Mouse (Mus musculus) neural tube, embryonic 12.5 days (tissue): ENCODE measurements around the gene Iqcf3. TPM values are rescaled to one million over a fixed set of nuclear protein-coding genes. Genes with fewer than 3 reads are reported as not detected.
"Not testable (repeated sequence)": the region's sequence is repeated elsewhere in the genome, so short reads cannot be mapped to it uniquely, and the experiment has no call there.

Source experiments
- ATAC-seq: fragments of 200-750 bp; cut with Nextera tagmentation; 2 replicates; pipeline ENCODE4 v1.8.0; 2017; ENCODE audit warnings: low read depth, mild to moderate bottlenecking, moderate TSS enrichment, moderate library complexity; ENCODE audit not compliant: low FRiP score
- H3K27ac ChIP-seq: fragments of 300-500 bp; sonication (generic); 2 replicates; pipeline ENCODE4 v1.5.1; 2016
- H3K27me3 ChIP-seq: fragments of 300-500 bp; sonication (generic); replicated peaks from 2 replicates; pipeline ENCODE4 v1.6.1; 2016; ENCODE audit warnings: mild to moderate bottlenecking
- H3K36me3 ChIP-seq: fragments of 300-500 bp; sonication (generic); 2 replicates; pipeline ENCODE4 v1.6.1; 2016; ENCODE audit warnings: mild to moderate bottlenecking
- H3K4me1 ChIP-seq: fragments of 300-500 bp; sonication (generic); 2 replicates; pipeline ENCODE4 v1.6.1; 2016
- H3K4me2 ChIP-seq: fragments of 300-500 bp; sonication (generic); replicated peaks from 2 replicates; pipeline ENCODE4 v1.6.1; 2016; ENCODE audit warnings: mild to moderate bottlenecking
- H3K4me3 ChIP-seq: fragments of 300-500 bp; sonication (generic); 2 replicates; pipeline ENCODE4 v1.5.1; 2016
- H3K9ac ChIP-seq: fragments of 300-500 bp; sonication (generic); 2 replicates; pipeline ENCODE4 v1.6.1; 2016; ENCODE audit warnings: mild to moderate bottlenecking
- H3K9me3 ChIP-seq: fragments of 300-500 bp; sonication (generic); 2 replicates; pipeline ENCODE4 v1.6.1; 2016; ENCODE audit warnings: mild to moderate bottlenecking
- WGBS: fragments of 180-500 bp; shearing (Covaris S2); methylation state at CpG from one replicate; pipeline ENCODE4 v1.1.7; 2016; 5-methylcytosine and 5-hydroxymethylcytosine counted together
- polyA plus RNA-seq: library from polyadenylated mRNA; unstranded; fragments of >200 nt; fragmentation: Nextera tagmentation; extraction: Ambion mirVana; gene quantifications from 2 replicates; pipeline ENCODE4 v1.2.1, GENCODE M21; 2016

Gene Iqcf3
- polyA plus RNA-seq = not detected in 2 replicates

DNA sequence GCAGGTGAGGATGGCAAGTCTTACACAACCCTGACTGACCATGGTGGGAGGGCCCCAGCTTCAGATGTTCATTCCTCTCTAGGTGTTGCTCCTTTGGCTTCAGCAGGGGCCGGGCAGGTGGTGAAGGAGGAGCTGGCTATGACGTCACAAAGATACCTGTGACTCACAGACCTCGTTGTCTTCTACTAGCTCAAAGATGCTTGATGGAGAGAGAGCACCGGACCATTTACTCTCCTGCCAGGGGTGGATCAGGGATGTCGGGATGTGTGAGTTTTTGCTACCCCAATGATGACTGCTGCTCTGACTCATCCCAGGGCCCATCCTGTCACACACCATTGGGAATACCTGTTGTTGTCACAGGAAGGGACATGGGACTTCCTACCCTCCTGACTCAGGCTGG, at the start of gene Iqcf3:
Gene Iqcf3 (minus strand): TSS at position 101 of the 400 bp plus-strand sequence.
- no peak within 1 kb of the TSS for H3K9ac ChIP-seq
- no peak for ATAC-seq
- no peaks in the 10 kb centered on the region for H3K9me3 ChIP-seq
- H3K4me3 ChIP-seq = no peak within 1 kb of the TSS
- WGBS = 88% methylated on average over 5 of the region's 5 CpGs
- no peaks in the 10 kb centered on the region for H3K27me3 ChIP-seq
- H3K4me1 ChIP-seq = no peaks in the 10 kb centered on the region
- no peak within 1 kb of the TSS for H3K27ac ChIP-seq
- no peaks in the 10 kb centered on the region for H3K36me3 ChIP-seq
- H3K4me2 ChIP-seq = no peak within 1 kb of the TSS

DNA sequence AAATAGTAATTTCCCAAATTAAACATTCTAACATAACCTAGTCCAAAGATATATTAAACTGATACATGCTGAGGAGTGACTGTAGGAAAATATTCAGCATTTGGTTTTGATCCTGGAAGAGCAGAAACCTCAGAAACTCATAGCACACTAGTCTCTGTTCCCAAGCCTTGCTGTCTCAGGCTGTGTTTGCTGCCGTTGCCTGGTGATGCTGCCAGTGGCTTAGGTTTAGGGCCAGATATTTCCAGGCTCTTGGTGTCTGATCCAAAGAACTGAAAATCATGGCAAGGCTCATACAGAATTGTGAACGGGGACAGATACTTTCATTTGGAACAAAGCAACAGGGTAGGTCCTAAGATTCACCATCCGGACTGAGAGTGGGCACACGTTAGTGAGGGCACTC, 49.3 kb upstream of the Iqcf3 start:
- no peak overlapping the region for H3K27ac ChIP-seq
- no peak for ATAC-seq
- no peaks in the 10 kb centered on the region for H3K9me3 ChIP-seq
- WGBS = 88% methylated on average over 4 of the region's 4 CpGs
- no peaks in the 10 kb centered on the region for H3K36me3 ChIP-seq
- no peaks in the 10 kb centered on the region for H3K27me3 ChIP-seq
- no peak overlapping the region for H3K4me3 ChIP-seq
- H3K4me2 ChIP-seq = no peak overlapping the region
- no peaks in the 10 kb centered on the region for H3K4me1 ChIP-seq
- no peak overlapping the region for H3K9ac ChIP-seq

DNA sequence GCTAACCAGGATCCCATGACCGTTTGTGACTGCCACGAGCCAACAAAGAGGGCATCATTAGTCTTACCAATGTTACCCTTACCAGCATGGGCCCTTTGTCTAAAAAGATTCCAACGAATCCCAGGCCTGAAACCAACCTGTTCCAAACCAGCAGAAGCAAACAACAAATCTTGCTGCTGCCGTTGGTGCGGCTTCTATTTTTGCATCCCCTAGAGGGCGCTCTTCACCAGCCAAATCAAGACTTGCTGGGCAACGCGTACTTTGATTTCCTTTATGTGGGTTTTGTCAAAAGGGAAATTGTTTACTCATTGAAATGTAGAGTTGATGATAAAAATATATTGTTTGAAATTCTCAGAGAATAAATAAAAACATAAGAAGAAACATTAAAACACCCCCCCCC, 39.1 kb upstream of the Iqcf3 start:
- Histone ChIP-seq H3K4me1 (no peaks in the 10 kb centered on the region), H3K9me3 (no peaks in the 10 kb centered on the region), H3K36me3 (no peaks in the 10 kb centered on the region), H3K4me2 (no peak overlapping the region), H3K9ac (no peak overlapping the region), H3K4me3 (no peak overlapping the region), H3K27ac (no peak overlapping the region), H3K27me3 (no peaks in the 10 kb centered on the region)
- WGBS = 29% methylated on average over 8 of the region's 8 CpGs
- ATAC-seq = no peak

DNA sequence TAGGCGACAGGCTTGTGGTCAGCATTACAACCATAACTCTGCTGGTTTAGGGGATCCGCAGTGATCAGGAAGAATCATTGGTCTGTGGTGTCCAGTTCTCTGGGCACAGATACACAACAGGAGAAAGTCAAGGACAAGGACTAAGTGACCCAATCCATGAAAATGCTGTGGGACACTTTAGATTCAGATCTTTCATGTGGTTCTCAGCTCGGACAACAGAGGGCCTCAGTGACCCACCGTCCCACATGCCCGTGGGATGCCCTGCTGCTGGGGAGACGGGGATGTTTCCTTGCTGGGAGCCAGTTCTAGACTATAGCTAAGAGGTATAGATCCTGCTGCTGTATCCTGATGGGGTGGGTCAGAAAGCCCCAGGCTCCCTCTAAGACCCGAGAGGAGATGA, 37.0 kb upstream of the Iqcf3 start:
- Histone ChIP-seq H3K27ac (no peak overlapping the region), H3K4me3 (no peak overlapping the region), H3K36me3 (no peaks in the 10 kb centered on the region), H3K4me1 (no peaks in the 10 kb centered on the region), H3K27me3 (no peaks in the 10 kb centered on the region), H3K9me3 (no peaks in the 10 kb centered on the region), H3K9ac (no peak overlapping the region), H3K4me2 (no peak overlapping the region)
- ATAC-seq = no peak
- WGBS = 50% methylated on average over 7 of the region's 7 CpGs

DNA sequence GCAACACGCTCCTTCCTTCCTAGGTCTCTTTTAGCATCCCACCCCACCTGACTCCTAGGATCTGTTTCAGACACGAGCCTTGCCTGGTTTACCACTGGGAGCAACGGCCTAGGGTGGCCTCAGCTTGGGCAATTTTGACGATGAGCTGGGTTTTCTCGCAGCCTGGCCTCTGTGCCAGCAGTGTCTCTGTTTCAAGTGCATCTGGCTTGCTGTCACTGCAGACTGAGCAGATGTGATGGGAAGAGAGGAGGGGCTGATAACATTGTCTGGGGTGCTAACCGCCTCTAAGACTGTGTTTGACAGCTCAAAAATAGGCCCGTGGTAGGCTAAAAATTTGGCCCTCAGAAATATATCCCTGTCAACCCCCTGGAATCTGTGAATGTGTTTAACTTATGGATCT, 34.4 kb upstream of the Iqcf3 start:
- Histone ChIP-seq H3K4me1 (no peaks in the 10 kb centered on the region), H3K27ac (no peak overlapping the region), H3K9me3 (no peaks in the 10 kb centered on the region), H3K4me3 (no peak overlapping the region), H3K36me3 (no peaks in the 10 kb centered on the region), H3K4me2 (no peak overlapping the region), H3K27me3 (no peaks in the 10 kb centered on the region), H3K9ac (no peak overlapping the region)
- 76% methylated on average over 7 of the region's 7 CpGs for WGBS
- no peak for ATAC-seq

DNA sequence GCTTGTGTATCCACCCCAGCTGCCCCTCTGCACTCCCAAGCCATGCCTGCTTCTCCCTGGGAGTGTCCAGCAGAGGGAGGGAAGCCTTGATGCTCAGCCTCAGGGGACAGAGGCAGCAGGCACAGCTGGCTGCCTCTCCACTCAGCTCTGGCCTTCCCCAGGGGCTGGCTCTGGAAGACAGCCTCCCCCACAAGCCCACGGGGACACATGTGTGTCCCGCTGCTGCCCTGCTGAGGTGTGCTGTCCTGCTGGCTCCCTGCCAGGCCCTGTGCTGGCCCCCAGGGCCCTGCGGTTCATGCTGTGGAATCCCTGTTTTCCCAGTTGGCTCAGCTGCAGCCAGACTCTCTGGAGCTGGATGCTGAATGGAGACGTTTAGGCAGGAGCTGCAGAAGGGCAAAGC, 34.0 kb upstream of the Iqcf3 start:
- H3K27me3 ChIP-seq, H3K27ac ChIP-seq, ATAC-seq, H3K9ac ChIP-seq, H3K4me2 ChIP-seq, H3K4me1 ChIP-seq, H3K36me3 ChIP-seq, H3K9me3 ChIP-seq, H3K4me3 ChIP-seq: not testable (repeated sequence)
- WGBS = 30% methylated on average over 4 of the region's 4 CpGs

DNA sequence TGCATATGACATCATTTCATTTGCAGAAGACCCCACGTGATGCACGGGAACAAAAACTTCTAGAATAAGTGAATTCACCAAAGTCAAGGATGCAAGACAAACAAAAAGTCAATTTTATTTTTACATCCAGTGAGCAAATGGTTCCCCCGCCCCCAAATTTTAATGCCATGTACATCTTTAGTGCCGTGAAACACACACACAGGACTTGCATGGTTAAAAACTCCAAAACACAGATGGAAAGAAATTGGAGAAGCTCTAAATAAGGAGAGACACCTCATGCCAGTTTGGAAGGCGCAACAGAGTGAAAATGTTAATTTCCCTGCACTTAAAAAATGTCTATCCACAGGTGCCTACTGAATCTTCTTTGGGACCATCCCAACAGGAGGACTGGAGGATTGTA, 30.7 kb upstream of the Iqcf3 start:
- H3K9me3 ChIP-seq = no peaks in the 10 kb centered on the region
- WGBS = 93% methylated on average over 5 of the region's 5 CpGs
- no peak overlapping the region for H3K4me3 ChIP-seq
- H3K4me2 ChIP-seq = no peak overlapping the region
- no peaks in the 10 kb centered on the region for H3K4me1 ChIP-seq
- H3K27me3 ChIP-seq = no peaks in the 10 kb centered on the region
- H3K27ac ChIP-seq = no peak overlapping the region
- no peaks in the 10 kb centered on the region for H3K36me3 ChIP-seq
- no peak for ATAC-seq
- no peak overlapping the region for H3K9ac ChIP-seq

DNA sequence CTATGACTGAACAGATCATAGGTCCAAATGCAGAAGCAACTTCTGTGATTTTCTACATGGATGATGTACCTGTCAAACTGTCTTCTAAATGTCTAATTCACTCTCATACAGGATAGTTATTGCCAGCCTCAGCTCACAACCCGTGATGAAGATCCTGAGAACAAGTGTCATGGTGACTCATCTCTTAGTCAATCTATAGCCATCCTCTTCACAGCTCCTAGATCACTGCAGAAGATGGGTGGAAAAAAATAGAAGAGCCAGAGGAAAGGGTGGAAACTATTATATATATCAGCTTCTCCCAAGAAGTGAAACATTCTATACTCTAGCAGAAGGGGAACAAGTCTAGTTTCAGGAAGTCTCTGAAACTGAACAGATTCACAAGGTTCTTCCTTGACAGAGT, 21.1 kb upstream of the Iqcf3 start:
- Histone ChIP-seq H3K36me3 (no peaks in the 10 kb centered on the region), H3K4me2 (no peak overlapping the region), H3K27ac (no peak overlapping the region), H3K4me3 (no peak overlapping the region), H3K4me1 (no peaks in the 10 kb centered on the region), H3K27me3 (no peaks in the 10 kb centered on the region), H3K9ac (no peak overlapping the region), H3K9me3 (no peaks in the 10 kb centered on the region)
- ATAC-seq = no peak
- 78% methylated on average over 1 of the region's 1 CpGs for WGBS

DNA sequence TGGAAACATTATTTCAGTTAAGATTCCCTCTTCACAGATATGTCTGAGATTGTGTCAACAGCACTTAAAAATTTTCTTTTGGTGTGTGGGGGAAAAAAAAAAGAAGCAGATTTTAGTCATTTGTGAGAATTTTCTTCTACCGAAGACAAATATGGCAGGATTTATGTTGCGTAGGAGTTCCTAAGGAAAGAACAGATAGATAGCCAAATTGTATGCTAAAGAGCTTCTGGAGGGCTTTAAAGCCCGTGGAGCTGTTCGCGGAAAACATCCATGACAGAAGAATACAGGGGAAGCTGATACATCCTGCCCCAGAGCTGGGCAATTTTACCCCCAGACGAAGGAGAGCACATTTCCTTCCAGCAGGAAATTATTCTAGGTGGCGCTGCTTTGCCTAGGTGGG, 18.6 kb upstream of the Iqcf3 start:
- WGBS = 84% methylated on average over 7 of the region's 7 CpGs
- no peak for ATAC-seq
- no peak overlapping the region for H3K4me3 ChIP-seq
- H3K27me3 ChIP-seq = no peaks in the 10 kb centered on the region
- H3K36me3 ChIP-seq = no peaks in the 10 kb centered on the region
- no peaks in the 10 kb centered on the region for H3K4me1 ChIP-seq
- H3K9ac ChIP-seq = no peak overlapping the region
- no peak overlapping the region for H3K4me2 ChIP-seq
- H3K9me3 ChIP-seq = no peaks in the 10 kb centered on the region
- no peak overlapping the region for H3K27ac ChIP-seq

DNA sequence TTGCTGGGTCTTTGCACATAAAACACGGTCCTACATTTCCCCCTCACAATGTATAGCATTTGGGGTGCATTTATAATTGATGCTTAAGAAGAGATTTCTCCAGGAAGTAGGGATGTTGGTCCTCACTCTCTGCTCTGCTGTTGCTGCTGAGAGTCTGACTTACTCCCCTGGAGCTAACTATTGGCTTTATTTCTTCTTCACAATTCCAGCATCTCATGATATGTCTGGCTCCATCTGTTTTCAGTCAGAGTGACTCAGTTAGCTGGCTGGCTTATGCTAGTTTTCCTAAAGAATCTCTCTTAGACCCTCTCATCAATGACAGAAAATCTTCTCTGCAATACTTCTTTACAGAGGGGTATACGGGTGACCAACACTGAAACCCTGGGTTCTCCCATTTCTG, 14.7 kb upstream of the Iqcf3 start:
- no peaks in the 10 kb centered on the region for H3K9me3 ChIP-seq
- 79% methylated on average over 2 of the region's 2 CpGs for WGBS
- H3K4me2 ChIP-seq = no peak overlapping the region
- no peaks in the 10 kb centered on the region for H3K4me1 ChIP-seq
- H3K27ac ChIP-seq = no peak overlapping the region
- no peaks in the 10 kb centered on the region for H3K36me3 ChIP-seq
- H3K9ac ChIP-seq = no peak overlapping the region
- no peak overlapping the region for H3K4me3 ChIP-seq
- no peak for ATAC-seq
- no peaks in the 10 kb centered on the region for H3K27me3 ChIP-seq

DNA sequence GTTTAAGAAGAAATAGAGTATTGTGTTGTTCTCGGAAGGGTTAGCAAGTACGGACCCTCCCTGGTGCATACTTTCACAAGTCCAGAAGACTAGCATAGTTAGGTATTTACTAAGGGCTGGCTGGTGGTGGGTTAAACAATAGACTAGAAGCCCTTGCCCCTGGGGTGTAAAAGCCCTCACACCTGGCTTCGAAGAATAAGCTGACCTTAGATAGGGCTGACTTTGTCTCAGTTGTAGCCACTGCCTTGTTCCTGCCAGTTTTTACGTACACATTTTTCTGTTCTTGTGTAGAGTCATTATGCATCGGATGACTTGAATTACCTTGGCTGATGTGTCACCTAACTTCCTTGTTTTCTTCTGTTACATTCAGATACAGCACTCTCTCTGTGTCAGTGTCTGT, 11.9 kb upstream of the Iqcf3 start:
- Histone ChIP-seq H3K27ac (no peak overlapping the region), H3K4me3 (no peak overlapping the region), H3K4me2 (no peak overlapping the region), H3K36me3 (no peaks in the 10 kb centered on the region), H3K27me3 (no peaks in the 10 kb centered on the region), H3K9ac (no peak overlapping the region), H3K4me1 (no peaks in the 10 kb centered on the region), H3K9me3 (no peaks in the 10 kb centered on the region)
- WGBS = 90% methylated on average over 5 of the region's 5 CpGs
- no peak for ATAC-seq

DNA sequence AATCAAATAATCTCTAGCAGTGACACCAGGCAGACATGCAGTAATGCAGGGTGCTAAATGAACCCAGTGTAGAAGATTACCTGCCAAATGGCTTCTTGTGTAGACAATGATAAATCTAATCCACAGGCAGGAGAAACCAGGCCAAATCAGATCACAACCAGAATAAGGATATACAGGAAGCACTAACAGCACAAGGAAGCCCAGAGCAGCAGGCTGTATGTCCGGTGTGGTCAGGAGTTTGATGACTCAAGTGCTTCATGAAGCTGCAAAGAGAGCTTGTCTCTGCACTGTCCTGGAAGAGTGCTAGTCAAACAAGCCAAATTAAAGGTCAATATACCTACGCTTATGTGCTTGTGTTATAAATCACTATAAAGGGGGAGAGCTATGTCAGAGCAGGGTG, 10.8 kb upstream of the Iqcf3 start:
- no peaks in the 10 kb centered on the region for H3K36me3 ChIP-seq
- H3K4me3 ChIP-seq = no peak overlapping the region
- H3K4me1 ChIP-seq = no peaks in the 10 kb centered on the region
- 87% methylated on average over 2 of the region's 2 CpGs for WGBS
- H3K27ac ChIP-seq = no peak overlapping the region
- H3K27me3 ChIP-seq = no peaks in the 10 kb centered on the region
- H3K9me3 ChIP-seq = no peaks in the 10 kb centered on the region
- no peak overlapping the region for H3K4me2 ChIP-seq
- H3K9ac ChIP-seq = no peak overlapping the region
- no peak for ATAC-seq

DNA sequence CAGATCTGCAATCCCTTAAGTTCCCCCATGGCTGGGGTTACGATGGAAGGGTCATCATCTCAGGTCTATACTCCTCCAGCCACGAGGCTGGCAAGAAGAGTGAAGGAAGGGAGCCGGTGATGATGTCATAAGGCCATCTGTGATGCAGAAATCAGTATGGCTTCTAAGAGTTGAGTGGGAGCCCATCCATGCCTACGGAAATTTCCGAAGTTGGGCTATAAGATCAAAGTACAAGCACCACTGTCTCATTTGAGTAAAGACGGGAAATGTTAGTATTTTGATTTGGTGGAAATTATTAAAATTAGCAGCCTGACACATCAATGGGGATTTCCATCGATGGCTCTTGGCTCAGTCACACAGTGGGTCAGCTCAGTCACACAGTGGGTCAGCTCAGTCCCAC, 9.5 kb upstream of the Iqcf3 start, which contains the start of gene Iqcf4:
Gene Iqcf4 (minus strand): TSS at position 101 of the 400 bp plus-strand sequence.
- WGBS = 87% methylated on average over 7 of the region's 7 CpGs
- Histone ChIP-seq H3K36me3 (no peaks in the 10 kb centered on the region), H3K4me1 (no peaks in the 10 kb centered on the region), H3K4me3 (no peak within 1 kb of the TSS), H3K4me2 (no peak within 1 kb of the TSS), H3K9ac (no peak within 1 kb of the TSS), H3K27me3 (no peaks in the 10 kb centered on the region), H3K9me3 (no peaks in the 10 kb centered on the region), H3K27ac (no peak within 1 kb of the TSS)
- ATAC-seq = no peak

DNA sequence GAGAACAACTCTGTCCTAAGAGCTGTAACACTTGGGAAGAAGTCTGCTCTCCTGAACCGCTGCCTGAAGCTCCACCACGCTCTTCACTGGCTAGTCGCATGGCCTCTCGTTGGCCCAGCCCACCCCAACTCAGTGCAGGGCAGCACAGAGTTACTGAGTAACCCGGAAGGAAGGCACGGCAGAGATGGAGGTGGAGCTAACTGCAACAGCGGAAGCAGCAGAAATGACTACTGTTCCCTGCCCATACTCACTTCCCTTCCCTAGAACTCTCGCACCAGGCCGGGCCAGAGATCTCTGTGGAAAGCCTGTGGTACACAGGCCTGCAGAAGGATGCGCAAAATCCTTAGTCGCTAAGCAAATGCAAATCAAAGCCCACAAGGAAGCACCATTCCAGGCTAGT, 5.0 kb upstream of the Iqcf3 start:
- Histone ChIP-seq H3K9me3 (no peaks in the 10 kb centered on the region), H3K36me3 (no peaks in the 10 kb centered on the region), H3K4me1 (no peaks in the 10 kb centered on the region), H3K9ac (no peak overlapping the region), H3K27me3 (no peaks in the 10 kb centered on the region), H3K27ac (no peak overlapping the region), H3K4me2 (no peak overlapping the region), H3K4me3 (no peak overlapping the region)
- no peak for ATAC-seq
- 46% methylated on average over 11 of the region's 11 CpGs for WGBS
